Mouse (Mus musculus): Measurements from ENCODE around the gene Ncam1.

Ncam1 gene

GRCm38 (mm10) chr9:49675696-49676465 is 122.8 kb downstream of the Ncam1 start:
- no peak for DNase-seq (ENCODE audit: low spot score in 2 of 2)

GRCm38 (mm10) chr9:49672646-49673199 is 126.0 kb downstream of the Ncam1 start:
- DNase-seq (ENCODE audit: low spot score in 2 of 2): no peak

- no peak for DNase-seq (ENCODE audit: low spot score in 2 of 2)
Observed at GRCm38 (mm10) chr9:49667066-49667465, 131.7 kb downstream of the Ncam1 start.

GRCm38 (mm10) chr9:49665361-49665760 is 133.4 kb downstream of the Ncam1 start:
- no peak for DNase-seq (ENCODE audit: low spot score in 2 of 2)

GRCm38 (mm10) chr9:49663927-49664320 is 134.8 kb downstream of the Ncam1 start:
- peak in 1 of 2 experiments; percentile 20 for DNase-seq (ENCODE audit: low spot score in 2 of 2)

GRCm38 (mm10) chr9:49662958-49663926 is 135.5 kb downstream of the Ncam1 start:
- peak in 1 of 2 experiments; percentile 21 for DNase-seq (ENCODE audit: low spot score in 2 of 2)

- DNase-seq (ENCODE audit: low spot score in 2 of 2): no peak
Observed at GRCm38 (mm10) chr9:49661480-49661879, 137.2 kb downstream of the Ncam1 start.

- DNase-seq (ENCODE audit: low spot score in 2 of 2): peak in 1 of 2 experiments; percentile 61
Observed at GRCm38 (mm10) chr9:49658381-49658856, 140.3 kb downstream of the Ncam1 start.

- DNase-seq (ENCODE audit: low spot score in 2 of 2): no peak
Observed at GRCm38 (mm10) chr9:49654470-49654869, 144.3 kb downstream of the Ncam1 start.

GRCm38 (mm10) chr9:49653478-49654245 is 145.1 kb downstream of the Ncam1 start:
- no peak for DNase-seq (ENCODE audit: low spot score in 2 of 2)

GRCm38 (mm10) chr9:49644296-49644695 is 154.4 kb downstream of the Ncam1 start:
- no peak for DNase-seq (ENCODE audit: low spot score in 2 of 2)

GRCm38 (mm10) chr9:49640764-49641163 is 158.0 kb downstream of the Ncam1 start:
- DNase-seq (ENCODE audit: low spot score in 2 of 2): no peak

GRCm38 (mm10) chr9:49640142-49640541 is 158.6 kb downstream of the Ncam1 start:
- DNase-seq (ENCODE audit: low spot score in 2 of 2): no peak

- no peak for DNase-seq (ENCODE audit: low spot score in 2 of 2)
Observed at GRCm38 (mm10) chr9:49637955-49638354, 160.8 kb downstream of the Ncam1 start.

- DNase-seq (ENCODE audit: low spot score in 2 of 2): no peak
Observed at GRCm38 (mm10) chr9:49635668-49636326, 162.9 kb downstream of the Ncam1 start.

- DNase-seq (ENCODE audit: low spot score in 2 of 2): no peak
Observed at GRCm38 (mm10) chr9:49632591-49632990, 166.1 kb downstream of the Ncam1 start.

GRCm38 (mm10) chr9:49630336-49630735 is 168.4 kb downstream of the Ncam1 start:
- no peak for DNase-seq (ENCODE audit: low spot score in 2 of 2)

GRCm38 (mm10) chr9:49624910-49625309 is 173.8 kb downstream of the Ncam1 start:
- no peak for DNase-seq (ENCODE audit: low spot score in 2 of 2)

GRCm38 (mm10) chr9:49623934-49624505 is 174.7 kb downstream of the Ncam1 start:
- DNase-seq (ENCODE audit: low spot score in 2 of 2): no peak

- no peak for DNase-seq (ENCODE audit: low spot score in 2 of 2)
Observed at GRCm38 (mm10) chr9:49622928-49623676, 175.6 kb downstream of the Ncam1 start.
